Mouse (Mus musculus): ENCODE measurements around the gene Dbh.

The Dbh gene

GRCm38 (mm10) chr2:27163851-27164250 is 1.2 kb upstream of the Dbh start:
- DNase-seq (ENCODE audit: low spot score): no peak

GRCm38 (mm10) chr2:27166074-27166473 is 1.0 kb downstream of the Dbh start:
- peak; percentile 69 for DNase-seq (ENCODE audit: low spot score)

- no peak for DNase-seq (ENCODE audit: low spot score)
These were observed 2.0 kb downstream of the Dbh start for GRCm38 (mm10) chr2:27166999-27167398.

GRCm38 (mm10) chr2:27174242-27174641 is 9.2 kb downstream of the Dbh start:
- DNase-seq (ENCODE audit: low spot score): no peak

- no peak for DNase-seq (ENCODE audit: low spot score)
These were observed 10.7 kb downstream of the Dbh start for GRCm38 (mm10) chr2:27175696-27176267.

- no peak for DNase-seq (ENCODE audit: low spot score)
These were observed 14.1 kb downstream of the Dbh start for GRCm38 (mm10) chr2:27179101-27179500.

- DNase-seq (ENCODE audit: low spot score): no peak
These were observed 16.9 kb downstream of the Dbh start for GRCm38 (mm10) chr2:27181907-27182306.

GRCm38 (mm10) chr2:27183734-27184133 is 18.7 kb downstream of the Dbh start:
- no peak for DNase-seq (ENCODE audit: low spot score)

GRCm38 (mm10) chr2:27187531-27187930 is 22.5 kb downstream of the Dbh start:
- DNase-seq (ENCODE audit: low spot score): no peak

- DNase-seq (ENCODE audit: low spot score): no peak
These were observed 25.0 kb downstream of the Dbh start for GRCm38 (mm10) chr2:27189994-27190393.

GRCm38 (mm10) chr2:27198551-27199246 is 33.7 kb downstream of the Dbh start:
- DNase-seq (ENCODE audit: low spot score): no peak

- DNase-seq (ENCODE audit: low spot score): no peak
These were observed 35.6 kb downstream of the Dbh start for GRCm38 (mm10) chr2:27200586-27200985.

GRCm38 (mm10) chr2:27205666-27206065 is 40.6 kb downstream of the Dbh start:
- no peak for DNase-seq (ENCODE audit: low spot score)

- no peak for DNase-seq (ENCODE audit: low spot score)
These were observed 41.2 kb downstream of the Dbh start for GRCm38 (mm10) chr2:27206128-27206797.

- DNase-seq (ENCODE audit: low spot score): no peak
These were observed 42.1 kb downstream of the Dbh start for GRCm38 (mm10) chr2:27207126-27207525.

GRCm38 (mm10) chr2:27209370-27209769 is 44.3 kb downstream of the Dbh start:
- no peak for DNase-seq (ENCODE audit: low spot score)

GRCm38 (mm10) chr2:27209816-27210215 is 44.8 kb downstream of the Dbh start:
- no peak for DNase-seq (ENCODE audit: low spot score)

GRCm38 (mm10) chr2:27210255-27210654 is 45.2 kb downstream of the Dbh start:
- no peak for DNase-seq (ENCODE audit: low spot score)

- DNase-seq (ENCODE audit: low spot score): no peak
These were observed 45.7 kb downstream of the Dbh start for GRCm38 (mm10) chr2:27210676-27211210.

- DNase-seq (ENCODE audit: low spot score): no peak
These were observed 47.2 kb downstream of the Dbh start for GRCm38 (mm10) chr2:27211966-27212893.

- no peak for DNase-seq (ENCODE audit: low spot score)
These were observed 50.5 kb downstream of the Dbh start for GRCm38 (mm10) chr2:27215537-27215936.

GRCm38 (mm10) chr2:27218121-27218544 is 53.1 kb downstream of the Dbh start:
- no peak for DNase-seq (ENCODE audit: low spot score)

Data from layer of hippocampus, adult 9-10 months (tissue).